Mouse (Mus musculus): Measurements from ENCODE around the gene Gse1. TPM values are rescaled to one million over a fixed set of nuclear protein-coding genes. Genes with fewer than 3 reads are reported as not detected.

Gene Gse1
- polyA plus RNA-seq, 1 experiment, result 70.4 TPM

GRCm38 (mm10) chr8:120243916-120244451 lies 15.7 kb downstream of the Gse1 start:
- no peak for DNase-seq (ENCODE audit: low read depth)

GRCm38 (mm10) chr8:120244553-120244952 lies 16.3 kb downstream of the Gse1 start:
- DNase-seq (ENCODE audit: low read depth), result no peak
- TF ChIP-seq CTCF (IDR thresholded peaks at IDR 0.05; ENCODE audit: borderline replicate concordance, extremely low read depth, insufficient read depth, insufficient read length) (peak; percentile 18; the same call in 1 of the 2 replicates), POLR2A (IDR thresholded peaks at IDR 0.05; ENCODE audit: borderline replicate concordance, extremely low read depth, insufficient read depth, insufficient read length, poor library complexity, severe bottlenecking) (no peak)

More at GRCm38 (mm10) chr8:120243916-120244451, 15.7 kb downstream of the Gse1 start:
- TF ChIP-seq POLR2A (IDR thresholded peaks at IDR 0.05; ENCODE audit: borderline replicate concordance, extremely low read depth, insufficient read depth, insufficient read length, poor library complexity, severe bottlenecking) (no peak), CTCF (IDR thresholded peaks at IDR 0.05; ENCODE audit: borderline replicate concordance, extremely low read depth, insufficient read depth, insufficient read length) (no peak)

- DNase-seq (ENCODE audit: low read depth), result no peak
- no peak for TF ChIP-seq POLR2A (IDR thresholded peaks at IDR 0.05; ENCODE audit: borderline replicate concordance, extremely low read depth, insufficient read depth, insufficient read length, poor library complexity, severe bottlenecking)
- peak; percentile 45; the same call in 1 of the 2 replicates for TF ChIP-seq CTCF (IDR thresholded peaks at IDR 0.05; ENCODE audit: borderline replicate concordance, extremely low read depth, insufficient read depth, insufficient read length)
These were observed 19.4 kb downstream of the Gse1 start for GRCm38 (mm10) chr8:120247618-120248017.

- no peak for DNase-seq (ENCODE audit: low read depth)
- TF ChIP-seq POLR2A (IDR thresholded peaks at IDR 0.05; ENCODE audit: borderline replicate concordance, extremely low read depth, insufficient read depth, insufficient read length, poor library complexity, severe bottlenecking), result no peak
- no peak for TF ChIP-seq CTCF (IDR thresholded peaks at IDR 0.05; ENCODE audit: borderline replicate concordance, extremely low read depth, insufficient read depth, insufficient read length)
These were observed 19.8 kb downstream of the Gse1 start for GRCm38 (mm10) chr8:120248031-120248430.

- no peak for DNase-seq (ENCODE audit: low read depth)
- no peak for TF ChIP-seq POLR2A (IDR thresholded peaks at IDR 0.05; ENCODE audit: borderline replicate concordance, extremely low read depth, insufficient read depth, insufficient read length, poor library complexity, severe bottlenecking)
- no peak for TF ChIP-seq CTCF (IDR thresholded peaks at IDR 0.05; ENCODE audit: borderline replicate concordance, extremely low read depth, insufficient read depth, insufficient read length)
These were observed 20.2 kb downstream of the Gse1 start for GRCm38 (mm10) chr8:120248451-120248850.

- no peak for DNase-seq (ENCODE audit: low read depth)
- no peak for TF ChIP-seq CTCF (IDR thresholded peaks at IDR 0.05; ENCODE audit: borderline replicate concordance, extremely low read depth, insufficient read depth, insufficient read length)
- no peak for TF ChIP-seq POLR2A (IDR thresholded peaks at IDR 0.05; ENCODE audit: borderline replicate concordance, extremely low read depth, insufficient read depth, insufficient read length, poor library complexity, severe bottlenecking)
These were observed 21.6 kb downstream of the Gse1 start for GRCm38 (mm10) chr8:120249800-120250336.

GRCm38 (mm10) chr8:120250750-120251410 lies 22.6 kb downstream of the Gse1 start:
- peak; percentile 74 for DNase-seq (ENCODE audit: low read depth)
- TF ChIP-seq CTCF (IDR thresholded peaks at IDR 0.05; ENCODE audit: borderline replicate concordance, extremely low read depth, insufficient read depth, insufficient read length) (no peak), POLR2A (IDR thresholded peaks at IDR 0.05; ENCODE audit: borderline replicate concordance, extremely low read depth, insufficient read depth, insufficient read length, poor library complexity, severe bottlenecking) (no peak)

GRCm38 (mm10) chr8:120251411-120252035 lies 23.3 kb downstream of the Gse1 start:
- no peak for DNase-seq (ENCODE audit: low read depth)
- TF ChIP-seq CTCF (IDR thresholded peaks at IDR 0.05; ENCODE audit: borderline replicate concordance, extremely low read depth, insufficient read depth, insufficient read length) (no peak), POLR2A (IDR thresholded peaks at IDR 0.05; ENCODE audit: borderline replicate concordance, extremely low read depth, insufficient read depth, insufficient read length, poor library complexity, severe bottlenecking) (no peak)

- no peak for DNase-seq (ENCODE audit: low read depth)
- TF ChIP-seq CTCF (IDR thresholded peaks at IDR 0.05; ENCODE audit: borderline replicate concordance, extremely low read depth, insufficient read depth, insufficient read length) (no peak), POLR2A (IDR thresholded peaks at IDR 0.05; ENCODE audit: borderline replicate concordance, extremely low read depth, insufficient read depth, insufficient read length, poor library complexity, severe bottlenecking) (no peak)
These were observed 25.4 kb downstream of the Gse1 start for GRCm38 (mm10) chr8:120253626-120254025.

- TF ChIP-seq CTCF (IDR thresholded peaks at IDR 0.05; ENCODE audit: borderline replicate concordance, extremely low read depth, insufficient read depth, insufficient read length) (no peak), POLR2A (IDR thresholded peaks at IDR 0.05; ENCODE audit: borderline replicate concordance, extremely low read depth, insufficient read depth, insufficient read length, poor library complexity, severe bottlenecking) (no peak)
- no peak for DNase-seq (ENCODE audit: low read depth)
These were observed 27.2 kb downstream of the Gse1 start for GRCm38 (mm10) chr8:120255406-120255987.

GRCm38 (mm10) chr8:120256958-120257357 lies 28.7 kb downstream of the Gse1 start:
- TF ChIP-seq POLR2A (IDR thresholded peaks at IDR 0.05; ENCODE audit: borderline replicate concordance, extremely low read depth, insufficient read depth, insufficient read length, poor library complexity, severe bottlenecking), result no peak
- TF ChIP-seq CTCF (IDR thresholded peaks at IDR 0.05; ENCODE audit: borderline replicate concordance, extremely low read depth, insufficient read depth, insufficient read length), result no peak
- peak; percentile 81 for DNase-seq (ENCODE audit: low read depth)

All from brain, embryonic 14.5 days (tissue).